Mouse (Mus musculus): ENCODE results near the gene Ndst2.

Ndst2 gene

GRCm38 (mm10) chr14:20733952-20734774 lies at the start of gene Ndst2:
Gene Ndst2 (minus strand): TSS chr14:20734562.
- DNase-seq (ENCODE audit: low spot score in 2 of 2): peak; percentile 89 to 90

GRCm38 (mm10) chr14:20783526-20783925 lies 49.2 kb upstream of the Ndst2 start:
- DNase-seq (ENCODE audit: low spot score in 2 of 2): no peak

GRCm38 (mm10) chr14:20782860-20783259 lies 48.5 kb upstream of the Ndst2 start:
- DNase-seq (ENCODE audit: low spot score in 2 of 2): no peak

GRCm38 (mm10) chr14:20780217-20780616 lies 45.9 kb upstream of the Ndst2 start:
- DNase-seq (ENCODE audit: low spot score in 2 of 2): no peak

- no peak for DNase-seq (ENCODE audit: low spot score in 2 of 2)
Measured at GRCm38 (mm10) chr14:20778496-20778895, 44.1 kb upstream of the Ndst2 start.

- no peak for DNase-seq (ENCODE audit: low spot score in 2 of 2)
Measured at GRCm38 (mm10) chr14:20775661-20776060, 41.3 kb upstream of the Ndst2 start.

GRCm38 (mm10) chr14:20773410-20773809 lies 39.0 kb upstream of the Ndst2 start:
- no peak for DNase-seq (ENCODE audit: low spot score in 2 of 2)

- DNase-seq (ENCODE audit: low spot score in 2 of 2): no peak
Measured at GRCm38 (mm10) chr14:20772808-20773207, 38.4 kb upstream of the Ndst2 start.

GRCm38 (mm10) chr14:20771941-20772340 lies 37.6 kb upstream of the Ndst2 start:
- DNase-seq (ENCODE audit: low spot score in 2 of 2): no peak

GRCm38 (mm10) chr14:20768581-20768980 lies 34.2 kb upstream of the Ndst2 start:
- DNase-seq (ENCODE audit: low spot score in 2 of 2): peak; percentile 33 to 56

GRCm38 (mm10) chr14:20767936-20768335 lies 33.6 kb upstream of the Ndst2 start:
- no peak for DNase-seq (ENCODE audit: low spot score in 2 of 2)

- peak; percentile 89 to 90 for DNase-seq (ENCODE audit: low spot score in 2 of 2)
Measured at GRCm38 (mm10) chr14:20765642-20766258, 31.4 kb upstream of the Ndst2 start.

- peak in 1 of 2 experiments; percentile 36 for DNase-seq (ENCODE audit: low spot score in 2 of 2)
Measured at GRCm38 (mm10) chr14:20764942-20765341, 30.6 kb upstream of the Ndst2 start.

- no peak for DNase-seq (ENCODE audit: low spot score in 2 of 2)
Measured at GRCm38 (mm10) chr14:20758768-20759435, 24.5 kb upstream of the Ndst2 start.

GRCm38 (mm10) chr14:20757370-20757907 lies 23.1 kb upstream of the Ndst2 start:
- DNase-seq (ENCODE audit: low spot score in 2 of 2): peak in 1 of 2 experiments; percentile 45

- no peak for DNase-seq (ENCODE audit: low spot score in 2 of 2)
Measured at GRCm38 (mm10) chr14:20753792-20754191, 19.4 kb upstream of the Ndst2 start.

GRCm38 (mm10) chr14:20750503-20750902 lies 16.1 kb upstream of the Ndst2 start:
- no peak for DNase-seq (ENCODE audit: low spot score in 2 of 2)

GRCm38 (mm10) chr14:20749494-20750051 lies 15.2 kb upstream of the Ndst2 start:
- no peak for DNase-seq (ENCODE audit: low spot score in 2 of 2)

- no peak for DNase-seq (ENCODE audit: low spot score in 2 of 2)
Measured at GRCm38 (mm10) chr14:20748388-20748787, 14.0 kb upstream of the Ndst2 start.

GRCm38 (mm10) chr14:20746935-20747334 lies 12.6 kb upstream of the Ndst2 start:
- no peak for DNase-seq (ENCODE audit: low spot score in 2 of 2)

GRCm38 (mm10) chr14:20743614-20744013 lies 9.3 kb upstream of the Ndst2 start:
- no peak for DNase-seq (ENCODE audit: low spot score in 2 of 2)

- no peak for DNase-seq (ENCODE audit: low spot score in 2 of 2)
Measured at GRCm38 (mm10) chr14:20741301-20741700, 6.9 kb upstream of the Ndst2 start.
